Mouse (Mus musculus): ENCODE measurements at regions not wholly inside any gene's neighbourhood (a gene's known extent, or its start where the extent isn't known, plus 50 kb on each side); places are given as distances from the start of the nearest gene placed in this dataset.

GRCm38 (mm10) chr1:14487708-14488127 is 1605.4 kb downstream of the 4930444P10Rik start:
- TF ChIP-seq POLR2A (IDR thresholded peaks at IDR 0.05; ENCODE audit: insufficient read depth, low read depth, low read length) (no peak), EP300 (IDR thresholded peaks at IDR 0.05; ENCODE audit: insufficient read depth, low read depth, low read length) (no peak)

Data from heart, adult 2 months (tissue).